Mouse (Mus musculus): ENCODE measurements around the gene Proz. TPM values are rescaled to one million over a fixed set of nuclear protein-coding genes. Genes with fewer than 3 reads are reported as not detected.

Proz gene
- polyA plus RNA-seq, 1 experiment: 0.02 TPM

GRCm38 (mm10) chr8:13117096-13117495 lies 56.4 kb downstream of the Proz start:
- H3K9me3 ChIP-seq (ENCODE audit: control insufficient read depth, low read length): no peaks in the 10 kb centered on the region
- H3K4me1 ChIP-seq (ENCODE audit: control insufficient read depth): peaks cover 51% of the 10 kb centered on the region
- no peak overlapping the region for H3K4me3 ChIP-seq (replicated peaks)
- no peaks in the 10 kb centered on the region for H3K27me3 ChIP-seq (ENCODE audit: control insufficient read depth)
- no peak for TF ChIP-seq GATA1 (IDR thresholded peaks at IDR 0.05; ENCODE audit: low read length)
- no peak for TF ChIP-seq TAL1 (IDR thresholded peaks at IDR 0.05; ENCODE audit: low read length)
- peaks cover 90% of the 10 kb centered on the region for H3K36me3 ChIP-seq (ENCODE audit: control insufficient read depth)

DNA sequence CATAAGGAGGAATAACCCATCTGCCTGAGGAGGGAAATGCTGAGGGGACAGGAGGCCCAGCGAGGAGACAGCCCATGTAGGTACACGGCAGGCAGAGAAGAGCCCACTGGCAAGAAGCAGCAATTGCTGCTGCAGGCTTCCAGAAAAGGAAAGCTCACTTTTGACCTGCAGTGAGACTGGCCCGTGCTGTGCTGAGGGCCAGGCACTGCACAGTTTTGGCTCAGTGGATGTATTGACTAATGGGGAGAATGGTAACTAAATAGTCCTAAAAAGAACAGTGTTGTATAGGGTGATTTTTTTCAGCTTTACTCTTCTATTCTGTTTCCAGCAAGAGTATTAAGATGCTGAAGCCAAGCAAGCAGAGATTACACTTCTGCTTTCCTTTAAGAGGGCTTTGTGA lies 57.8 kb downstream of the Proz start:
- no peak for TF ChIP-seq GATA1 (IDR thresholded peaks at IDR 0.05; ENCODE audit: low read length)
- Histone ChIP-seq H3K36me3 (ENCODE audit: control insufficient read depth) (peaks cover 90% of the 10 kb centered on the region), H3K4me3 (replicated peaks) (no peak overlapping the region), H3K9me3 (ENCODE audit: control insufficient read depth, low read length) (no peaks in the 10 kb centered on the region), H3K4me1 (ENCODE audit: control insufficient read depth) (peaks cover 59% of the 10 kb centered on the region), H3K27me3 (ENCODE audit: control insufficient read depth) (no peaks in the 10 kb centered on the region)

DNA sequence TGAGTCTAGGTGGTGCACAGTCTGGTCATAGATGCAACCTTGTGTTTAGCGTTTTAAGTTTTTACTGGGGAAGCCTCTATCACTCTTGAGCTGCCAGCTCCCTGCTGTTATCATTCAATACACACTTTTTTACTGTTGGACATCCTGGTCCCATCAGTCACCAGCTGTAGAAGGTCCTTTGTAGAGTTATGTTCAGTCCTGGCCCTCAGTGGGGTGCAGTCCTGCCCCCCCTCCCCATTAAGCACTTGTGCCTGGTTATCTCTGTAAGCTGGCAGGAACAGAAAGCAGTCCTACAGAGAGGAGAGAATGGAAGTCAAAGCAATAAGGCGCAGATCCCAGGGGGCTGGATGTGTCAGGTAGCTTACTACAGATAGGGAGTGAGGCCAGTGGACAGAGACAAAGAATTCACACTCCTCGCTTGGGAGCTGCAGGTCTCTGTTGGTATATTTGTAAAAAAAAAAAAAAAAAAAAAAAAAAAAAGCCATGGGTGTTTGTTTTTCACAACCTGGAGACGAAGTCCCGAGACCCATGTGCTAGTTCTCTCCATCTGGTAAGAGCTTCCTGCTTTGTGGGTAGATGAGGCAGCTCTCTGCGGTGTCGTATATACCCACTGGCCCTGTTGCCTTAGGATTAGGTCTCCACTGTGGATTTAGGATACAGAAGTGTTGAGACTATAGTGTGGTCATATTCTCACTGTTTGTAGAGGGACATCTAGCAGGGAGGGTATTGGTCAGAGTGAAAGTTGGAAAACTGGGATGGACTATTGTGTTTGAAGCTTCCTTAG lies 60.4 kb downstream of the Proz start:
- peaks cover 91% of the 10 kb centered on the region for H3K36me3 ChIP-seq (ENCODE audit: control insufficient read depth)

GRCm38 (mm10) chr8:13122887-13123421 lies 62.2 kb downstream of the Proz start:
- TF ChIP-seq TAL1 (IDR thresholded peaks at IDR 0.05; ENCODE audit: low read length): no peak
- no peak for TF ChIP-seq GATA1 (IDR thresholded peaks at IDR 0.05; ENCODE audit: low read length)
- Histone ChIP-seq H3K36me3 (ENCODE audit: control insufficient read depth) (peaks cover 100% of the 10 kb centered on the region), H3K4me3 (replicated peaks) (no peak overlapping the region), H3K9me3 (ENCODE audit: control insufficient read depth, low read length) (no peaks in the 10 kb centered on the region), H3K27me3 (ENCODE audit: control insufficient read depth) (no peaks in the 10 kb centered on the region), H3K4me1 (ENCODE audit: control insufficient read depth) (peaks cover 56% of the 10 kb centered on the region)

More for the DNA sequence above, 60.4 kb downstream of the Proz start:
- no peak overlapping the region for H3K4me3 ChIP-seq (replicated peaks)
- H3K9me3 ChIP-seq (ENCODE audit: control insufficient read depth, low read length): no peaks in the 10 kb centered on the region
- peaks cover 57% of the 10 kb centered on the region for H3K4me1 ChIP-seq (ENCODE audit: control insufficient read depth)
- TF ChIP-seq TAL1 (IDR thresholded peaks at IDR 0.05; ENCODE audit: low read length) (no peak), GATA1 (IDR thresholded peaks at IDR 0.05; ENCODE audit: low read length) (no peak)
- no peaks in the 10 kb centered on the region for H3K27me3 ChIP-seq (ENCODE audit: control insufficient read depth)

GRCm38 (mm10) chr8:13124897-13125296 lies 64.2 kb downstream of the Proz start:
- TF ChIP-seq GATA1 (IDR thresholded peaks at IDR 0.05; ENCODE audit: low read length): no peak
- TF ChIP-seq TAL1 (IDR thresholded peaks at IDR 0.05; ENCODE audit: low read length): no peak

More at GRCm38 (mm10) chr8:13124897-13125296, 64.2 kb downstream of the Proz start:
- Histone ChIP-seq H3K36me3 (ENCODE audit: control insufficient read depth) (peaks cover 100% of the 10 kb centered on the region), H3K4me3 (replicated peaks) (no peak overlapping the region), H3K9me3 (ENCODE audit: control insufficient read depth, low read length) (no peaks in the 10 kb centered on the region), H3K27me3 (ENCODE audit: control insufficient read depth) (no peaks in the 10 kb centered on the region), H3K4me1 (ENCODE audit: control insufficient read depth) (peaks cover 39% of the 10 kb centered on the region)

Other genes starting within 250 kb of the Proz start
- 0.01 and 0.05 TPM in 2 replicates for gene Mcf2l, start 187.1 kb upstream of the Proz start, polyA plus RNA-seq (2012)
- gene F7, start 34.9 kb upstream of the Proz start, polyA plus RNA-seq (2012): 0.04 TPM in 1 of 2 replicates, not detected in the other
- gene F10, start 23.6 kb upstream of the Proz start, polyA plus RNA-seq (2012): 0.06 TPM in 1 of 2 replicates, not detected in the other
- 0.54 and 1.6 TPM in 2 replicates for gene Pcid2, start 44.5 kb downstream of the Proz start, polyA plus RNA-seq (2012)
- gene Cul4a, start 44.7 kb downstream of the Proz start, polyA plus RNA-seq (2012): 2.4 and 3.6 TPM in 2 replicates
- gene Lamp1, start 98.2 kb downstream of the Proz start, polyA plus RNA-seq (2012): 11.0 and 19.7 TPM in 2 replicates
- 1.5 and 2.9 TPM in 2 replicates for gene Grtp1, start 139.7 kb downstream of the Proz start, polyA plus RNA-seq (2012)
- not detected in 2 replicates for gene Adprhl1, start 193.2 kb downstream of the Proz start, polyA plus RNA-seq (2012)
- gene Dcun1d2, start 227.2 kb downstream of the Proz start, polyA plus RNA-seq (2012): 0.21 and 0.34 TPM in 2 replicates
- gene Tmco3, start 227.3 kb downstream of the Proz start, polyA plus RNA-seq (2012): 0.45 and 0.50 TPM in 2 replicates